Mouse (Mus musculus) testis, adult 2 months (tissue): ENCODE measurements around the gene Gm1113.

Source experiments
- CTCF ChIP-seq: fragments of 200-500 bp; IDR thresholded peaks from 2 replicates; pipeline ENCODE4 v1.5.1; 2012; ENCODE audit warnings: low read depth, mild to moderate bottlenecking, inconsistent platforms, low read length, moderate library complexity; ENCODE audit not compliant: control insufficient read depth, insufficient read depth, insufficient replicate concordance
- POLR2A ChIP-seq: fragments of 200-500 bp; IDR thresholded peaks from 2 replicates; pipeline ENCODE4 v1.6.1; 2012; ENCODE audit warnings: low read depth, mild to moderate bottlenecking, inconsistent platforms, low read length, moderate library complexity; ENCODE audit not compliant: control insufficient read depth

DNA sequence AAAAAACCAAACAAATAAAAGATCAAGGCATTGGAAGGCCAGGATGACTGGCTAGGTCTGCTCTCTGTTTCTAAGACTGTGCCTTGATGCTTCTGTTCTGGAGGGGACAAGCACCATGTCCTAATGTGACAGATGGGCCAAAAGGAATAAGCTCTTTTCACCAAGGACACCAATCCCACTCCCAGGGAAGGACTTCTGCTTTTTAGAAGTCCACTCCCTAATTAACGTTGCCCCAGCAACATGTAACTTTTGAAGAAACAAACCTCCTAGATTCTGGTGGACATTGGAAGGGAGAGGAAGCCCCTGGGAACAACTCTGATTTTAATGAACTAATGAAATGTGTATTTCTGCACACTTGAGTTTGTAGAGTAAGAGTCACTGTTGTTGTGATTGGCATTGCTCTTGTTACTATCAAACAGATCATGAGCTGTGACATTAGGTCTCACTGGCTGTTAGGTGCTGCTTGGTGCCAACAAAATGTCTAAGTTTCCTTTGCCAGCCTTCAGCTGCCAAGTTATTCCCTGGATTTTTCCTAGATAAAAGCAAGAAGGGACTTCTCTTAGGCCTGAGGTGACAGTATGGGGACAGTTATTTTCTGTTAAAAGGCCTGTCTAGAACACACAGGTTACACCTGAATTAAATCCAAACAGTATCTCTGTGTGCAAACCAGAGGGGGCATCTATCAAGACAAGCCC, 4.9 kb upstream of the Gm1113 start:
- no peak for TF ChIP-seq CTCF
- TF ChIP-seq POLR2A, result no peak
